Mouse (Mus musculus) heart, embryonic 16.5 days (tissue): Measurements from ENCODE around the gene Tnip3. TPM values are rescaled to one million over a fixed set of nuclear protein-coding genes. Genes with fewer than 3 reads are reported as not detected.

Source experiments
- ATAC-seq: fragments of 200-750 bp; cut with Nextera tagmentation; replicated peaks from 2 replicates; pipeline ENCODE4 v1.8.0; 2017; ENCODE audit warnings: moderate number of reproducible peaks; ENCODE audit not compliant: insufficient read depth, low FRiP score; ENCODE audit errors: extremely low read depth
- H3K27ac ChIP-seq: fragments of 300-500 bp; sonication (generic); 2 replicates; pipeline ENCODE4 v1.5.1; 2014; ENCODE audit warnings: mild to moderate bottlenecking, low read length, control low read depth, moderate library complexity
- H3K27me3 ChIP-seq: fragments of 300-500 bp; sonication (generic); 2 replicates; pipeline ENCODE4 v1.6.1; 2014; ENCODE audit warnings: low read length, mixed read lengths; ENCODE audit not compliant: control insufficient read depth, insufficient read depth
- H3K36me3 ChIP-seq: fragments of 300-500 bp; sonication (generic); 2 replicates; pipeline ENCODE4 v1.6.1; 2014; ENCODE audit not compliant: control insufficient read depth, insufficient read depth
- H3K4me1 ChIP-seq: fragments of 300-500 bp; sonication (generic); 2 replicates; pipeline ENCODE4 v1.6.1; 2014; ENCODE audit warnings: low read length, mixed read lengths; ENCODE audit not compliant: control insufficient read depth, insufficient read depth
- H3K4me2 ChIP-seq: fragments of 300-500 bp; sonication (generic); 2 replicates; pipeline ENCODE4 v1.6.1; 2014; ENCODE audit warnings: low read depth, mild to moderate bottlenecking, control low read depth, low read length
- H3K4me3 ChIP-seq: fragments of 300-500 bp; sonication (generic); 2 replicates; pipeline ENCODE4 v1.5.1; 2014; ENCODE audit warnings: mild to moderate bottlenecking, control low read depth, low read length
- H3K9ac ChIP-seq: fragments of 300-500 bp; sonication (generic); 2 replicates; pipeline ENCODE4 v1.6.1; 2014; ENCODE audit warnings: low read length, control low read depth
- H3K9me3 ChIP-seq: fragments of 300-500 bp; sonication (generic); replicated peaks from 2 replicates; pipeline ENCODE4 v1.6.1; 2016; ENCODE audit warnings: low read length; ENCODE audit not compliant: control insufficient read depth
- WGBS: fragments of 180-500 bp; shearing (Covaris S2); extraction: QIAGEN DNeasy Blood & Tissue Kit; methylation state at CpG from one replicate; pipeline ENCODE4 v1.1.7; 2014; 5-methylcytosine and 5-hydroxymethylcytosine counted together
- polyA plus RNA-seq: library from polyadenylated mRNA; unstranded; fragments of >200 nt; fragmentation: Nextera tagmentation; extraction: Ambion mirVana; gene quantifications from 2 replicates; pipeline ENCODE4 v1.2.1, GENCODE M21; 2015

The Tnip3 gene
- polyA plus RNA-seq = 1.3 and 2.6 TPM in 2 replicates

DNA sequence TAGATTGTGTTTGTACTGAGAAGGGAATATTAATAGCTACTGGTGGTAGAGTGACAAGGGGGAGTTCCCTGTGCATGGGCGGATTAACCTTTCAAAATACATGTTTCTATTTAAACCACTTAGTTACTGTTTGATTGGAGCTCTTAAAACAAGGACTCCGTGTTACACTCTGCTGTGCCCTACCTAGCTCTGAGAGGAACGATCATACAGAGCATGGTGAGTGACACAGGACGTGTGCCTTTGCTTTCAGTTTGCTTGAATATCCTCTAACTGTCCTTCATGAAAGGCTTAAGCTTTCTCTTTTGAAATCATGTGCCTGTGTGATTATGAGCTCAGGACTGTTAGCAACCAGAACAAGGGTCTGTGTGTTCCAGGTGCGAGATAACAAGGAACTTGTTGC, at the start of gene Tnip3:
Tnip3 (plus strand) TSS at position 122 of the 400 bp plus-strand sequence.
- WGBS = 41% methylated on average over 5 of the region's 5 CpGs
- H3K9ac ChIP-seq = peak within 1 kb of the TSS; percentile 55; the same call in 1 of the 2 replicates
- ATAC-seq = peak; percentile 78
- peak within 1 kb of the TSS; percentile 49 for H3K4me2 ChIP-seq
- peak within 1 kb of the TSS; percentile 81 for H3K27ac ChIP-seq
- H3K36me3 ChIP-seq = no peaks in the 10 kb centered on the region
- H3K4me3 ChIP-seq = peak within 1 kb of the TSS; percentile 20
- H3K4me1 ChIP-seq = 0 out of 2 replicates have a peak, but pooled peaks cover 2% of the 10 kb centered on the region
- H3K9me3 ChIP-seq = no peaks in the 10 kb centered on the region
- H3K27me3 ChIP-seq = no peaks in the 10 kb centered on the region

DNA sequence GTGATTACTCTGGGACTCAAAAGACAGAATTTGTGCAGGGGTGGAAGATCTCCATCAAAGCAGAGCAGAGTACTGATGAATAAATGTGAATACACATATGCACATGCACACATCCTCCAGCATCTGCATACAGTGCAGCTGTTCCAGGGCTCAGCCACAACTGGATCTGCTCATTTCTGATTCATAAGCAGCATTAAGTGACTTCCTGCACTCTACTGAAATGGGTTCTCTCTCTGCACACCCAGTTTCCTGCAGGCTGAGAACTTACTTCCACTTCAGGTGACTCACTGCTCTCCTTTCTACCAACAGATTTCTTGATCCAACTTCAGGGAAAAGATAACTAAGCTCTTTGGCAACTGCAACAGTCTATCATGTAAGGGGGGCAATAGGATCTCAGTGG, 26.3 kb upstream of the Tnip3 start:
- ATAC-seq = no peak
- Histone ChIP-seq H3K4me2 (no peak overlapping the region), H3K4me1 (no peaks in the 10 kb centered on the region), H3K9ac (no peak overlapping the region), H3K9me3 (no peaks in the 10 kb centered on the region), H3K36me3 (no peaks in the 10 kb centered on the region), H3K4me3 (no peak overlapping the region), H3K27me3 (no peaks in the 10 kb centered on the region), H3K27ac (no peak overlapping the region)

- no peaks in the 10 kb centered on the region for H3K9me3 ChIP-seq
- no peaks in the 10 kb centered on the region for H3K4me1 ChIP-seq
- H3K36me3 ChIP-seq = no peaks in the 10 kb centered on the region
- H3K4me3 ChIP-seq = no peak overlapping the region
- WGBS = 36% methylated on average over 4 of the region's 4 CpGs
- no peak for ATAC-seq
- no peak overlapping the region for H3K4me2 ChIP-seq
- no peaks in the 10 kb centered on the region for H3K27me3 ChIP-seq
- no peak overlapping the region for H3K27ac ChIP-seq
- H3K9ac ChIP-seq = no peak overlapping the region
These were observed 15.0 kb upstream of the Tnip3 start for GRCm38 (mm10) chr6:65510051-65510669.

GRCm38 (mm10) chr6:65513813-65514212, 11.3 kb upstream of the Tnip3 start:
- Histone ChIP-seq H3K4me1 (no peaks in the 10 kb centered on the region), H3K9ac (no peak overlapping the region), H3K27me3 (no peaks in the 10 kb centered on the region), H3K4me3 (no peak overlapping the region), H3K9me3 (no peaks in the 10 kb centered on the region), H3K4me2 (no peak overlapping the region), H3K27ac (no peak overlapping the region), H3K36me3 (no peaks in the 10 kb centered on the region)
- ATAC-seq = no peak
- 86% methylated on average over 3 of the region's 3 CpGs for WGBS

- Histone ChIP-seq H3K9ac (no peak overlapping the region), H3K9me3 (no peaks in the 10 kb centered on the region), H3K4me3 (no peak overlapping the region), H3K27me3 (no peaks in the 10 kb centered on the region), H3K4me2 (no peak overlapping the region; the same call in 1 of the 2 replicates), H3K36me3 (no peaks in the 10 kb centered on the region), H3K4me1 (no peaks in the 10 kb centered on the region), H3K27ac (no peak overlapping the region)
- 61% methylated on average over 8 of the region's 8 CpGs for WGBS
- ATAC-seq = no peak
These were observed 8.4 kb upstream of the Tnip3 start for GRCm38 (mm10) chr6:65516759-65517158.

- H3K27me3 ChIP-seq = no peaks in the 10 kb centered on the region
- no peak overlapping the region for H3K4me3 ChIP-seq
- no peaks in the 10 kb centered on the region for H3K9me3 ChIP-seq
- no peaks in the 10 kb centered on the region for H3K4me1 ChIP-seq
- no peak for ATAC-seq
- H3K36me3 ChIP-seq = no peaks in the 10 kb centered on the region
- 77% methylated on average over 3 of the region's 3 CpGs for WGBS
- no peak overlapping the region for H3K9ac ChIP-seq
- no peak overlapping the region for H3K4me2 ChIP-seq
- H3K27ac ChIP-seq = no peak overlapping the region
These were observed 4.3 kb upstream of the Tnip3 start for GRCm38 (mm10) chr6:65520821-65521220.

GRCm38 (mm10) chr6:65527892-65528291, 2.8 kb downstream of the Tnip3 start:
- H3K4me3 ChIP-seq = no peak overlapping the region
- ATAC-seq = no peak
- no peaks in the 10 kb centered on the region for H3K36me3 ChIP-seq
- H3K9ac ChIP-seq = no peak overlapping the region
- 0 out of 2 replicates have a peak, but pooled peaks cover 2% of the 10 kb centered on the region for H3K4me1 ChIP-seq
- 40% methylated on average over 1 of the region's 1 CpGs for WGBS
- H3K27ac ChIP-seq = no peak overlapping the region
- H3K27me3 ChIP-seq = no peaks in the 10 kb centered on the region
- H3K4me2 ChIP-seq = no peak overlapping the region
- H3K9me3 ChIP-seq = no peaks in the 10 kb centered on the region

- Histone ChIP-seq H3K4me3 (no peak overlapping the region), H3K9me3 (no peaks in the 10 kb centered on the region), H3K9ac (no peak overlapping the region), H3K27me3 (no peaks in the 10 kb centered on the region), H3K36me3 (no peaks in the 10 kb centered on the region), H3K4me1 (0 out of 2 replicates have a peak, but pooled peaks cover 2% of the 10 kb centered on the region), H3K4me2 (no peak overlapping the region), H3K27ac (no peak overlapping the region)
- ATAC-seq = no peak
- 51% methylated on average over 3 of the region's 3 CpGs for whole genome bisulfite sequencing
These were observed 6.2 kb downstream of the Tnip3 start for GRCm38 (mm10) chr6:65531232-65531848.

DNA sequence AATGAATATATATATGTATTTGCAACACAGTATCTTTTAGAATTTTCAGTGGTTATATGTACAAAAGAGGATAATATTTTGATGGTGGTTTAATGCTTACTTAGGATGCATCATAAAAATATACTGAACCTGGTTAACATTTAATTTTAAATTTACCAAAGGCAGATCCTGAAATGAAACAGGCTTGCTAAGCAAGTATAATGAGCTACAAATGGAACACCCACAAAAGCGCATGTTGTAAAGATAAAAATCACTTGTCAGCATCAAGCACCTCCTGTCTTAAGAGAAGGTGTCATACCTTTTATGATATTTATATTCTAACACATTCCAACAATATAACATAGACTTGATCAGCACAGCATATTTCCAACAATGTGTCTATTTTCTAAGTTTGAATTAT, 8.6 kb downstream of the Tnip3 start:
- H3K27ac ChIP-seq = no peak overlapping the region
- no peak overlapping the region for H3K4me2 ChIP-seq
- H3K36me3 ChIP-seq = no peaks in the 10 kb centered on the region
- H3K27me3 ChIP-seq = no peaks in the 10 kb centered on the region
- no peak overlapping the region for H3K9ac ChIP-seq
- no peak for ATAC-seq
- H3K4me1 ChIP-seq = peaks cover 5% of the 10 kb centered on the region
- no peaks in the 10 kb centered on the region for H3K9me3 ChIP-seq
- H3K4me3 ChIP-seq = no peak overlapping the region
- WGBS = 81% methylated on average over 1 of the region's 1 CpGs
